Mouse (Mus musculus) kidney, postnatal 36 days (tissue): Measurements from ENCODE around the gene Sptan1.

Experiments
- DNase-seq, 2 experiments: peaks; one replicate each; pipeline ENCODE4 v3.0.0; 2021 to 2022; ENCODE audit warnings: mixed read lengths in 2 of 2

Sptan1 gene

DNA sequence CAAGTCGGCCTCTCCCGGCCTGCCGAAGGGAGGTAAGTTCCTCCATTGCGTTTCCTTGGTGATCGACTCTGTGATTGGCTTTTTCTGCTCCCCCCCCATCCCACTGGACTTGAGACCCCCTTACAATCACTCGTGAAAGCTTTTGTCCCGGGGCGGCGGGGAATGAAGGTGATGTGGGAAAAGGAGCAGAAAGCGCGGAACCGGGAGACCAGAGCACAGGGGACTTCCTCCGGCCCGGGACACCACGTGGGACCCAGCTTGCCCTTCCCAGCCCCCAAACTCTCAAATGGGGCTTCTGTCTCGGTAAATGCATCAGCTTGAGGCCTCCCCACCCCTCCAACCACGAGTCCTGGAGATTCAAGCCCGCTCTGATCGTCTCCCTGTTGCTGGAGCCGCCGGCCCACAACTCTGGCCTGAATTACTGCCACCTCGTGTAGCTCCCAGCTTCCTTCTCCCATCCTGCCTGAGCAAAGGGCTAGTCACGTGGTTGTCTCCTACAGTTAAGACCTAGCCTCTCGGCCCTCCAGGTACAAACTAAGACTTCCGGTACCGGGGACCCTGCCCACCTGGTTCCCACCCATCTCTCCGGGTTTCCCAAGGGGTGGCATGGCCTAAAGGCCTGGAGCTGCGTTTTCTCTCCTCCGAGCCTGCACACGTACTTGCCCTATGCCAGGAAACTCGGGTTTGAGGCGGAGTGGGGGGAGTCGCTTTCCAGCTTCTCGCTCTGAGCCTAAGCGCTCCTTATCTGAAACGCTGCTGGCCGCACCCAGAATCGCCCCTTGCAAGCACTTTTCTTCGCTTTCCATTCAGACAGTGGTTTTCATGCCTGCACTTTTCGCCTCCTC, 97.1 kb downstream of the Sptan1 start:
- peak; percentile 75 to 85 for DNase-seq

DNA sequence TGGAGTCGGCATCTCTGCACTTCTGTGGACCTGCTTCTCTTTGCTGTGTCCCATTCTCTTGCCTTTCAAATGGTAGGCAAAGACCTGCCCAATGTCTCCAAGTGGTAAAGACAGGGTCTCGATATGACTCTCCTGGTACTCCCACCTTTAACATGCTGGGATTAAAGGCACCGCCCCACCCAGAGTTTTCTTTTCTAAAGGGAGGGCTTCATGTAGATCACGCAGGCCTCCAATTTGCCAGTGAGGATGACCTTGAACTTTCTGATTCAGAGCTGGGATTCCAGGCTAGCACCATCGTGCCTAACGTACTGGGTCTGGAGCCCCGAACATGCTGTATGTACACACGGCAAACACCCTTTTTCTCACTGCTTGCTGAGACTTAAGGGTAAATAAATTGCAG, 97.9 kb downstream of the Sptan1 start:
- DNase-seq = no peak

GRCm38 (mm10) chr2:30063791-30064190, 98.4 kb downstream of the Sptan1 start:
- DNase-seq = no peak

DNA sequence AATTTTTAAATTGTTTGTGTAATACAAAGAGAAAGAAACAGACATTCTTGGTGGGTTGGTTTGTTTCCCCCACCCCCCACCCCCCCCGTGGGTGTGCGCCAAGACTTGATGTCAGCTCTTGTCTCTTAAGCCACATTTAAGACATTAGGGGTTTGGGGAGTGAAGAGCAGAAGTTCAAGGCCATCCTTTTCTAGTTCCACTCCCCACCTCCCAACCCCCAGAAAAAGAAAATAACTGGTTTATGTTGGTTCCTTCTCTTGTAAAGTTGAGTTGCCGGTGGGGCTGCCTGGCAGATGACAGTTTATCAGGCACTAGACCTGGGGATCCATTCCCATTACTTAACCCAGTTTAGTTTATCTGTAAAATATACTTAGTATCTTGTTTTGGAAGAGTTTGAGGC, 98.9 kb downstream of the Sptan1 start:
- DNase-seq = no peak

DNA sequence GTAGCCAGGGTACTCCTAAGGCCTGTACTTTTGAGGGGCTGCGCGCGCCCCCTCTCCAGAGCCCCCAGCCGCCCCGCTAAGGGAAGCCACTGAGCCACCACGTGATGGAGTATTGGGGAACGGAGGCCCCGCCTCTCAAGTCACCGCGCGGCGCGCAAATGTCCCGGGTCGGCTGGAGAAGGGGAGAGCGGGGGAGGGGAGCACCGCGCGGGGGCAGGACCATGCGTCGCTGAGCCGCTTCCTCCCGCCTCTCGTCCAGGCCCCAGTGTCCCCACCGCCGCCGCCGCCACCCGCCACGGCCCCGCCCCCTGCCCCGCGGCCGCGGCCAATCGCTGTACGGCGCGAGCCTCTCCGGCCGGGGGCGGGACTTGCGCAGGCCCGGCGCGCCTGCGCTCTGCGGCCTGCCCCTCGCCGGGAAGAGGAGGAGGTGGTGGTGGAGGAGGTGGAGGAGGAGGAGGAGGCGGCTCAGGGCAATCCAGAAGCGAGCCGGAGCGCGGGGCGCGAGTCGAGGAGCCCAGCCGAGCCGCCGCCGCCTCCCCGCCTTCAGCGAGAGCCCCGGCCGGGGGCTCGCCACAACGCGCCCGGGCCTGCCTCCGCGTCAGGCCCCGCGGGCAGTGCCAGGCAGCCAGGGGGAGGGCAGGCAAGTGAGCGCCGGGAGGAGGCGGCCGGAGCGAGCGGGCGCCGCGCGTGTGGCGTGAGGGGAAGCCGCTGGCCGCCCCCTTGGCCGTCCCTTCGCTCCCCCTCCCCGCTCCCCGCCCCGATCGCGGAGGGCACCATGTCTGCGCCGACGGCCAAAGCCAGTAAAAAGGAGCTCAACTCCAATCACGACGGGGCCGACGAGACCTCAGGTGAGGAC, 100.9 kb downstream of the Sptan1 start:
- DNase-seq = peak; percentile 97 to 99

DNA sequence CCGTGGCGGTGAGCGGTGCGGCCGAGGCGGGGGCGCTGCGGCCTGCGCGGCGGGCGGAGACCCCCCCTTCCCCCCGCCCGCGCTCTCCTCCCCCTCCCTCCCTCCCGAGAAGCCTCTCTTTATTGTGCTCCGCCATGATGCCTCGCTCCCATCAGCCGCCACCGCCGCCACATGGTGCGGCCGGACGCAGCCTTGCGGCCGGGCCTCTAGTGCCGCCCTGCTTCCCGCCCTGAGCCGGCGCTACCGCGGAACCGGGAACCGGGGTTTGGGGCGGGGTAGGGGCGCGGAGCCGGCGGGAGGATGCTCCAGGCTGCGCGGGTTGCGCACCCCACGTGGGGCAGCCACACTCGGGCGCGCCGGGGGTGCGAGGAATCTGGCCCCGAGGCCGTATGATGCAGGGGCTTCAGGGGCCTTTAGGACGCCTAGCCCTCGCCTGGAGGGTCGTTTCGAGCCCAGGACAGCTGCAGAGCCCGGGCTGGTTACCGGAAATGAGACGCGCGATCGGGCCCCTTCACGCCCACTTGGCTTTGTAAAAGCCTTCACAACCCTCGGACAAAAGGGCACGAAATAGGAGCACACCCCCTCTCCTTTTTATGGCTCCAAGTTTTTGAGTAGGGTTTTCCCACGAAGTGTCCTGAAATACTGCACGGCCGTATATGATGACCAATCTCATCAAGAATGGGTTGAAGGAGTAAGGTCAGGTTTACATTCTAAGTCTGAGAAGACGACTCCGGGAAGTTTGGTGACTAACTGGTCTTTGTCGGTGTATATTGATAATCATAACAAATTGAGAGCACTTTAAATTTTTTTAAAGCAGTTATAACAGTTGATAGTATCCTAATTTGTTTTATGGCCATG, 101.9 kb downstream of the Sptan1 start:
- peak; percentile 17 to 57 for DNase-seq

DNA sequence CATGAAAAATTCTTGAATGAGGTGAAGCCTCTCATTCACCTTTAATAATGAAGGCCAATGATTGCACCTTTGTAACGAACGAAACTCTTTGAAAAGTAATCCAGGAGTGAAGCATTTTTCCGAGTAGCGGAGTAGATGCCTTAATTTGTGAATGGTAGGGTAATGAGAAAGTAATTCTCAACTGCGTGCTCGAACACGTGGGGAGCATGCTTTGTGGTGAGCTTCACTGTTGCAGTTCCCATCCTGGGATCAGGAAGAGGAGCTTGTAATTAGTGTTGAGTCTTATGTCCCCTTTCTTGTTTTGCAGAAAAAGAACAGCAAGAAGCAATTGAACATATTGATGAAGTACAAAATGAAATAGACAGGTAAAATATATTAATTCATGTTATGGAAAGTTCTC, 102.6 kb downstream of the Sptan1 start:
- no peak for DNase-seq

DNA sequence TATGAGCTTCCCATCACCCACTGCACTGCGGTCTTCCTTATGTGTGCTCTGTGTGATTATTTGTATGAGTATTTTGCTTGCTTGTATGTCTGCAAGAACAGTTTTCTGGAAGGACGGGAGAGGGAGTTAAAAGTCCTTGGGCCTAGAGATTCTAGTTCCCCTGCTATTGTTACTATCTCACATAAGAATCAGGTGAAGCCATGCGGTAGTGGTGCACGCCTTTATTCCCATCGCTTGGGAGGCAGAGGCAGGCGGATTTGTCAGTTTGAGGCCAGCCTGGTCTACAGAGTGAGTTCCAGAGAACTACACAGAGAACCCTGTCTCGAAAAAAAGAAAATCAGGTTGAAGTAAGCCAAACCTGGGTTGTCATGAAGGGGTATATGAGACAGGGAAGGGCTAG, 107.5 kb downstream of the Sptan1 start:
- no peak for DNase-seq

GRCm38 (mm10) chr2:30073285-30073684, 107.9 kb downstream of the Sptan1 start:
- no peak for DNase-seq

GRCm38 (mm10) chr2:30075625-30076024, 110.3 kb downstream of the Sptan1 start:
- no peak for DNase-seq

- DNase-seq = no peak
These were observed 111.1 kb downstream of the Sptan1 start for GRCm38 (mm10) chr2:30076439-30076838.

- DNase-seq = no peak
These were observed 111.6 kb downstream of the Sptan1 start for GRCm38 (mm10) chr2:30076959-30077358.

- peak; percentile 88 to 92 for DNase-seq
These were observed 112.4 kb downstream of the Sptan1 start, which contains the start of gene Pkn3 for GRCm38 (mm10) chr2:30077502-30078348. Gene Pkn3, plus strand, starts transcription at chr2:30077684.

DNA sequence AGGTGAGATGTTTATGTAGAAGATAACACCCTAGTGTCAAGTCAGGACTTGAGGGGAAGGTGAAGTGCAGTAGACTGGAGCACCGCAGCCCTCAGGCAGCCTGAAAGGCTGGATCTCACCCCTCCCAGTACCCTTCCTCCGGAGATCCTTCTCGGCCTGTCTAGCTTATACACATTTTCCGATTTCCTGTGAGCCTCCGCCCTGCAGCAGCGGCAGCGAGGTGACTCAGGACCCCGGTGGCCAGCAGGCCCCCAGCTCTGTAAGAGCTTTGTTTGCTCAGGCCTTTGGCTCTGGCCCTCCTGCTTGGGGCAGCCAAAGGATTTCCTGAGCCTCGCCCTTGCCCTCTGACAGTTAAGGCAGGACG, 113.0 kb downstream of the Sptan1 start:
- DNase-seq = peak; percentile 51 to 65

DNA sequence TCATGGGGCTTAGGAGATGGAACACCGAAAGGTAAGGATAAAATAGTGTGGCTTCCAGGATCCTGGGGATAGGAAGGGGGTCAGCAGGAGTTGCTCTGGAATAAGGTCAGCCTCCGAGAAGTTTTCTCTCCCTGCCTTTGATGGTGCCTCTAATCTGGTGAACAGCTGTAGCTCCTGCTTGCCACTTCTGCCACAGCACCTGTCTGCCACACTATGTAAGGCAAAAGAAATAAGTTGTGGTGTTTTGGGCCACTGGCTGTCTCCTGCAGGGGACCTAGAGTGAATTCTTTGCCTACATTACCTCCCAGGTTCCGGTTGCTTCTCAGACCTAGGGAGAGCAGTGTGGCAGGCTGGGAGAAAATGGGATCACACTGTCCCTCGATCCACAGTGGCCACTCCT, 113.4 kb downstream of the Sptan1 start:
- DNase-seq = no peak

DNA sequence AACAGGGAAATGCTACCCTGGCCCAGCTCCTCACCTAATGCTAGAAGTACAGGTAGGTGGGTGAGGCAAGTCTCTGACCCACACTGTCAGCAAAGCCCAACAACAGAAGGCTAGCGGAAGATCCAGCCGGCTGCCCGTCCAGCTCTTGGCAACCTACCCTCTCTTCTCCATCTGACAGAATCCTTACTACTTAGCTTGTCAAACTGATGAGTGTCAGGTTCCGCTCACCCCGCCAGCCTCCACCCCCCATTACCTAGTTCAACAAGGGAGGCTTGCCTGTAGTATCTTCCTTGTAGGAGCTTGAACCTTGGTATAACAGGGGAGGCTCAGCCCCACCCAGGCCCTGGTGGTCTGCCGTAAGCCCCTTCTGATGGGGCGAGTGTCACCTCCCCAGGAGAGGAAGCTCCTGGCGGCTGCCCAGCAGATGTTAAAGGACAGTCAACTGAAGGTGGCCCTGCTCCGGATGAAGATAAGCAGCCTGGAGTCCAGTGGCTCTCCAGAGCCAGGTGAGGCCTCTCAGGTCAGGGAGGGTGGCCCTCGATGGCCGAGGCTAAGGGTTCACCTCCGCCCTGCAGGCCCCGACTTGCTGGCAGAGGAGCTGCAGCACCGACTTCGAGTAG, 114.9 kb downstream of the Sptan1 start:
- DNase-seq = no peak
